Mouse (Mus musculus) neural tube, embryonic 14.5 days (tissue): ENCODE measurements around the gene Stk35. TPM values are rescaled to one million over a fixed set of nuclear protein-coding genes. Genes with fewer than 3 reads are reported as not detected.
"Not testable (repeated sequence)": the region's sequence is repeated elsewhere in the genome, so short reads cannot be mapped to it uniquely, and the experiment has no call there.

Source experiments
- ATAC-seq: fragments of 200-750 bp; cut with Nextera tagmentation; 2 replicates; pipeline ENCODE4 v1.8.0; 2017; ENCODE audit warnings: low read depth, mild to moderate bottlenecking, moderate TSS enrichment, moderate library complexity
- H3K27ac ChIP-seq: fragments of 300-500 bp; sonication (generic); 2 replicates; pipeline ENCODE4 v1.5.1; 2014; ENCODE audit warnings: low read depth, mild to moderate bottlenecking, control low read depth, low read length, moderate library complexity, mixed read lengths
- H3K27me3 ChIP-seq: fragments of 300-500 bp; sonication (generic); 2 replicates; pipeline ENCODE4 v1.6.1; 2014; ENCODE audit warnings: low read length; ENCODE audit not compliant: control insufficient read depth, insufficient read depth
- H3K36me3 ChIP-seq: fragments of 300-500 bp; sonication (generic); 2 replicates; pipeline ENCODE4 v1.6.1; 2014; ENCODE audit warnings: low read length, mixed read lengths; ENCODE audit not compliant: control insufficient read depth, insufficient read depth
- H3K4me1 ChIP-seq: fragments of 300-500 bp; sonication (generic); 2 replicates; pipeline ENCODE4 v1.6.1; 2014; ENCODE audit warnings: low read length; ENCODE audit not compliant: control insufficient read depth, insufficient read depth
- H3K4me2 ChIP-seq: fragments of 300-500 bp; sonication (generic); 2 replicates; pipeline ENCODE4 v1.6.1; 2014; ENCODE audit warnings: mild to moderate bottlenecking, low read depth, low read length, control low read depth
- H3K4me3 ChIP-seq: fragments of 300-500 bp; sonication (generic); 2 replicates; pipeline ENCODE4 v1.5.1; 2014; ENCODE audit warnings: low read depth, low read length, control low read depth, mixed read lengths
- H3K9ac ChIP-seq: fragments of 300-500 bp; sonication (generic); replicated peaks from 2 replicates; pipeline ENCODE4 v1.6.1; 2014; ENCODE audit warnings: low read depth, mild to moderate bottlenecking, control low read depth, low read length, mixed read lengths
- H3K9me3 ChIP-seq: fragments of 300-500 bp; sonication (generic); 2 replicates; pipeline ENCODE4 v1.6.1; 2016; ENCODE audit warnings: low read length; ENCODE audit not compliant: control insufficient read depth
- WGBS: fragments of 180-500 bp; shearing (Covaris S2); extraction: QIAGEN DNeasy Blood & Tissue Kit; methylation state at CpG from one replicate; pipeline ENCODE4 v1.1.7; 2014; 5-methylcytosine and 5-hydroxymethylcytosine counted together
- polyA plus RNA-seq: library from polyadenylated mRNA; unstranded; fragments of >200 nt; fragmentation: Nextera tagmentation; extraction: Ambion mirVana; gene quantifications from 2 replicates; pipeline ENCODE4 v1.2.1, GENCODE M21; 2014

The Stk35 gene
- polyA plus RNA-seq, 1 experiment from 2014 or later, result 9.2 TPM

DNA sequence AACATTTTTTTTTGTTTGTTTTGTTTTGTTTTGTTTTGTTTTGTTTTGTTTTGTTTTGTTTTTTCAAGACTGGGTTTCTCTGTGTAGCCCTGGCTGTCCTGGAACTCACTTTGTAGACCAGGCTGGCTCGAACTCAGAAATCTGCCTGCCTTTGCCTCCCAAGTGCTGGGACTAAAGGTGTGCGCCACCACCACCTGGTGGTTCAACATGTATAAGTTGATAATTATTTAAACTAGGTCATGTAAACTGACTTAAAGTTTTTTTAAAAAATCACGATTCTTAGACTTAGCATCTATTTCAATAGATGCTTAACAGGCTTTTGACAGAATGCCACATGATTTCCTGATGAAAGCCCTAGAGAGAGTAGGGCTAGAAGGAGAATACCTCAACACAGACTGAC is 48.8 kb downstream of the Stk35 start:
- not testable (repeated sequence) for H3K27me3 ChIP-seq, H3K4me3 ChIP-seq, H3K9ac ChIP-seq, H3K9me3 ChIP-seq, H3K27ac ChIP-seq, H3K4me2 ChIP-seq, H3K36me3 ChIP-seq, ATAC-seq, H3K4me1 ChIP-seq
- 92% methylated on average over 3 of the region's 3 CpGs for WGBS

DNA sequence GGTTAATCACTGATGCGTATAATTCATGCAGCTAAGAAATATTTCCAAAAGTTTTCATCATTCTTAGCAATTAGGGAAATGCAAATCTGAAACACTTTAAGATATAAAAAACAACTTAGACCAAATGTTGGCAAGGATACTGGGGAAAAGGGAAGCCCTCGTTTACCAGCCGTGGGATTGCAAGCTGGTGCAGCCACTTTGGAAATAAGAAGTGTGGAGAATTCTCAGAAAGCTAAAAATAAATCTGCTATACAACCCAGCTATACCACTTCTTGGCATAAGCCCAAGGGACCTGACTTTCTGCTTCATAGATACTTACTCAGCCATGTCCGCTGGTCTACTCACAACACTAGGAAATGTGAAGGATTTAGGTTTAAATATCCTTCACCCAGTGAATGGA is 51.2 kb downstream of the Stk35 start:
- Histone ChIP-seq H3K4me2 (no peak overlapping the region), H3K9ac (no peak overlapping the region), H3K36me3 (no peaks in the 10 kb centered on the region), H3K4me3 (no peak overlapping the region), H3K27me3 (no peaks in the 10 kb centered on the region), H3K27ac (no peak overlapping the region), H3K9me3 (no peaks in the 10 kb centered on the region), H3K4me1 (no peaks in the 10 kb centered on the region)
- no peak for ATAC-seq
- whole genome bisulfite sequencing, result 85% methylated on average over 4 of the region's 4 CpGs

DNA sequence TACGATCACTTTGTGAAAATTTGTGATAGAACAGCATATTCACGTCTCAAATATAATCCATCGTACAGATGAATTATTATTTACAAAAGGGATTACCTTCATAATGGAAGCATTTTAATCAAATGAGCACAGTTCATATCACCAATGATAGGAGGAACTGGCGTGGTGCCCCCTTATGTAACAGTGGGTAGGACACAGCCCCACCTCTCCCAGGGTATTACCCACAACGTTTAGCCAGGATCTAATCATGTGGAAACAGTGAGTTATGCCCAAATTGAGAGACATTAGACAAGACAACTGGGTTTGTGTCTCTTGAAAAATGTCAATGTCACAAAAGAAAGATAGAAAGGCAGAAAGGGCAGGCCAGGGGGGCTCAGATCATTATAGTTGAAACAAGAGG is 62.9 kb downstream of the Stk35 start:
- no peak for ATAC-seq
- Histone ChIP-seq H3K27me3 (no peaks in the 10 kb centered on the region), H3K36me3 (no peaks in the 10 kb centered on the region), H3K9ac (no peak overlapping the region), H3K4me3 (no peak overlapping the region), H3K4me1 (no peaks in the 10 kb centered on the region), H3K4me2 (no peak overlapping the region), H3K27ac (no peak overlapping the region), H3K9me3 (no peaks in the 10 kb centered on the region)
- WGBS, result 84% methylated on average over 5 of the region's 5 CpGs

DNA sequence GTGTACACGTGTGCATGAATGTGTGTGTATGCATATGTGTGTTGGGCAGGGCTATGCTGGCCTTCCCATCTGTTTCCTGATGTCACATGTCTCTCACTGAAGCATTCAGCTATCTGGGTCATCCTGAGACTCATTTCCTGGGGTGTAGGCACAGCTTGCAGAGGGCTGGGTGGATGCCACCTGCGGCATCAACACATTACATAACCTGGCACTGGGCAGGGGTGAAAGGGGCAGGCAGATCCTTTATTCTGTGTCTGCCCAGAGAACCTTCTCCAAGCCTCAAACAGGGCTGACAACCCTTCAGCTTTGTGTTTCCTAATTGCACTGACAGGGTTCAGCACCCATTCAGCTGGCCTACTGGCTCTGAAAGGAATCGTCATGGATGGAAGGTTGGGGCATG is 64.6 kb downstream of the Stk35 start:
- H3K9ac ChIP-seq, result no peak overlapping the region
- no peak overlapping the region for H3K4me3 ChIP-seq
- no peak for ATAC-seq
- no peak overlapping the region for H3K4me2 ChIP-seq
- no peak overlapping the region for H3K27ac ChIP-seq
- no peaks in the 10 kb centered on the region for H3K4me1 ChIP-seq
- 92% methylated on average over 2 of the region's 3 CpGs for WGBS
- H3K27me3 ChIP-seq, result no peaks in the 10 kb centered on the region
- H3K36me3 ChIP-seq, result no peaks in the 10 kb centered on the region
- H3K9me3 ChIP-seq, result no peaks in the 10 kb centered on the region

DNA sequence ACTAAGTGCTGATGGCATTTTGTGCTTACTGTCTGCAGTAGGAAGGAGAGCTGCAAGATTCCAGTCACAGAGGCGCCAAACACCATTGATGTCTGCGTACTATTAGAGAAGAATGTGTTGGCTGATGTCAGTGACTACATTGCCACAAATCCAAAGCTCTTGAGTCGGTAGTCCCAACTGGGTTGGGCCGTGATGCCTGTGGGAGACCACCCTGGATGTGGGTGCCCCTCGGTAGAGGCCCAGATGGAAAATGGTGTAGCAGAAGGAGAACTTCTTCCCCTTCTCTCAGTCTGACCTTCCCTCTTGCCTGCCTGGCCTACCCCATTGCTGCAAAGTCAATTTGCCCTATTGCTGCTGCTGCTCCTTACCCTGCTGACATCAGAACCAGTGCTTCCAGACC is 68.8 kb downstream of the Stk35 start:
- H3K27ac ChIP-seq, result no peak overlapping the region
- WGBS, result 96% methylated on average over 5 of the region's 5 CpGs
- no peak overlapping the region for H3K4me2 ChIP-seq
- no peak overlapping the region for H3K4me3 ChIP-seq
- no peaks in the 10 kb centered on the region for H3K36me3 ChIP-seq
- ATAC-seq, result no peak
- no peak overlapping the region for H3K9ac ChIP-seq
- no peaks in the 10 kb centered on the region for H3K9me3 ChIP-seq
- H3K4me1 ChIP-seq, result no peaks in the 10 kb centered on the region
- no peaks in the 10 kb centered on the region for H3K27me3 ChIP-seq

DNA sequence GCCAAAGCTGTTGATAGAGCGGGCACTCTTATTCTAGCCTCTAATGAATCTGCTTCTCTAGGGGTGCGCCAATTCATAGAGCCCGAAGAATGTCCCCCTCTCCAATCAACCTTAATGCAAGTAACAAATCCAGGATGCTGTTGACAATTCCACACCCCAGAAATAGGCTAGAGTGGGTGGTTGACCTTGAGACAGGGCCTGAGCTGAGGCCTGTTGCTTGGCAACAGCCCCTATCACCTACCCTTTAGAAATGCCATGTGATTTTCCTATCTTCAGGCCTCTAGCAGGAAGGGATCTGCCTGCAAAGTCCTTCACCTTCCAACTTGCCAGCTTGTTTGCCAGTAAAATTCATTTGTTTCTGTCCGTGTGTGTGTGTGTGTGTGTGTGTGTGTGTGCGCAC is 70.9 kb downstream of the Stk35 start:
- 97% methylated on average over 5 of the region's 5 CpGs for WGBS
- Histone ChIP-seq H3K4me1 (no peaks in the 10 kb centered on the region), H3K4me3 (no peak overlapping the region), H3K4me2 (no peak overlapping the region), H3K36me3 (no peaks in the 10 kb centered on the region), H3K27me3 (no peaks in the 10 kb centered on the region), H3K27ac (no peak overlapping the region), H3K9ac (no peak overlapping the region), H3K9me3 (no peaks in the 10 kb centered on the region)
- ATAC-seq, result no peak

DNA sequence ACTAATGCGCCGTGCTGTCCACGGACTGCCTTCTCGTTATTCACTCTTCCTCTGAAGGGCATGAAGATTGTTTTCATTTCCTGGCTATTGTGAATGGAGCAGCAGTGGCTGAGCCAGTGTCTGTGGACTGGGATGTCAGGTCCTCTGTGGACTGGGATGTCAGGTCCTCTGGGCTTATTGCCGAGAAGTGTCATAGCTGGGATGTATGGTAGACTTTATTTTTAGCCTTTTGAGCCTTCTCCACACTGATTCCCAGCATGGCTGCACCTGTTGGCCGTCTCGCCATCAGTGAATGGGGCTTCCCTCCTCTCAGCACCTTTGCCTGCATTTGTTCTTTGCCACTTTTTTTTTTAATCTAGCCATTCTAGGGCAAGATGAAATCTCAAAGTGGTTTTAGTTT is 71.8 kb downstream of the Stk35 start:
- Histone ChIP-seq H3K27me3 (no peaks in the 10 kb centered on the region), H3K9ac (no peak overlapping the region), H3K4me1 (no peaks in the 10 kb centered on the region), H3K4me3 (no peak overlapping the region), H3K36me3 (no peaks in the 10 kb centered on the region), H3K4me2 (no peak overlapping the region), H3K9me3 (no peaks in the 10 kb centered on the region), H3K27ac (no peak overlapping the region)
- ATAC-seq, result no peak
- 72% methylated on average over 7 of the region's 7 CpGs for WGBS

DNA sequence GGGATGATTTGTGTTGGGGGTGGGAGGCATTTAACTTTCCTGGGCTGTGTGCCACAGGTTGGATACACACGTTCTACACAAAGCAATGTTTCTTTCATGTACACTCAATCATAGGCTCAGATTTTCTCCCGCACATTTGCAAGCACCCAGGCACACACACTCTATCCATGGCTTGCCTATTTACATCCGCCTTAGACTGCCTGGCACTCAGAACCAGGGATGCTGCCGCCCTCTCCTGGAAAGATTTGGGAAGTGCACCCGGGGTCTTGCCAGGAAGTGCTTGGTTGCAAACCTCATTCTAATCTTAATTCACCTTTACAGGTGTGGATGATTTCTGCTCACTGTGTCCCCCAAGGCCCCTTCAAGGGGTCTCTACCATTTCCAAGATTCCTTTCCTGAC is 73.2 kb downstream of the Stk35 start:
- H3K9ac ChIP-seq, result no peak overlapping the region
- no peaks in the 10 kb centered on the region for H3K27me3 ChIP-seq
- ATAC-seq, result peak; percentile 88
- H3K4me1 ChIP-seq, result no peaks in the 10 kb centered on the region
- no peak overlapping the region for H3K4me3 ChIP-seq
- H3K36me3 ChIP-seq, result no peaks in the 10 kb centered on the region
- no peak overlapping the region for H3K27ac ChIP-seq
- 7% methylated on average over 5 of the region's 5 CpGs for WGBS
- H3K4me2 ChIP-seq, result no peak overlapping the region
- no peaks in the 10 kb centered on the region for H3K9me3 ChIP-seq

DNA sequence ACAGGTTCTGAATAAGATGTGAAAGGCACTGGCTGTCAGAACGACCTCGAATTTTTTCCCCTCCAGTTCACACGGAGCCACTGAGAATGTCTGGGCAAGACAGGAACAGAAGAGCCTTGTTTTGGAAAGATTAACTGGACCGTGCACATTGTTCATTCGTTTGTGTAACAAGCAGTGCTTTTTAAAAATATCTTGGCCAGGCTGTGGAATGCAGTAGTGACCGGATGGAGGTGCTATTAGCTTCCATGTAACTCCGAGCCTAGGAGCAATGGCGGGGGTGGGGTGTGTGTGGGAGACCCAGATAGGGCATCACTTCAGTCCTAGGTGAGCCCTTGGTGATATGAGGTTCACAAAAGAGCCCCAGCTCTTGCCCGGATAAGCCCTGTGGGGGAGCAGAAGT is 73.8 kb downstream of the Stk35 start:
- H3K27ac ChIP-seq, result no peak overlapping the region
- no peak for ATAC-seq
- no peaks in the 10 kb centered on the region for H3K9me3 ChIP-seq
- H3K4me3 ChIP-seq, result no peak overlapping the region
- H3K4me2 ChIP-seq, result no peak overlapping the region
- no peaks in the 10 kb centered on the region for H3K27me3 ChIP-seq
- H3K9ac ChIP-seq, result no peak overlapping the region
- WGBS, result 49% methylated on average over 9 of the region's 9 CpGs
- no peaks in the 10 kb centered on the region for H3K4me1 ChIP-seq
- H3K36me3 ChIP-seq, result no peaks in the 10 kb centered on the region

DNA sequence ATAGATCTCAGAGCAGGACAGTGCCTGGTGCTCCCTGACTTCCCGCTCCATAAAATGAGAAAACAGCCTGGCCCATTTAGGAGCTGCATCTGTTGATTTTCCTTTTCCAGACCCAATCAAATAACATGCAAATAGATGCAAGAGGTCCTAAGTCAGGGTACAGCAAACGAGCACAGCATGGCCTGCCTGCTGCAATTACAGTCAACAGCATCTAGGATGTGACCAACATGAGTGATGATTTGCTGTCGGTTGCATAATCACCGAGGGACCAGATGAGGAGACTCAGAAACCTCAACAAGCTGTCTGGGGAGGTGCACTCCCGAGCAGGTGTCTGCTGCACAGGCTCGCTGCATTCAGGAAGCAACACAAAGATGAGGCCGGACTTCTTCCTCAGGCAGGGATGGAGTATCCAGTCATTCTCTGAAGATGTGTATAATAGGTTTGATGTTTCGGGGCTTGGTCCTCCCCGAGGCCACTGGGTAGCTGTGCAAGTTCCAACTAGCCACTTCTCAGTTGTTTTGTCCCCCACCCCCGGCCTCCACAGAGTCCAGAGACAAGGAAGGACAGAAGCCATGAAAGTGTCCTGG is 74.3 kb downstream of the Stk35 start:
- no peak for ATAC-seq
- Histone ChIP-seq H3K27me3 (no peaks in the 10 kb centered on the region), H3K4me1 (no peaks in the 10 kb centered on the region), H3K9ac (no peak overlapping the region), H3K36me3 (no peaks in the 10 kb centered on the region), H3K4me2 (no peak overlapping the region), H3K4me3 (no peak overlapping the region), H3K9me3 (no peaks in the 10 kb centered on the region), H3K27ac (no peak overlapping the region)
- 76% methylated on average over 10 of the region's 10 CpGs for WGBS
